Mouse (Mus musculus): ENCODE measurements around the gene Ndfip2. TPM values are rescaled to one million over a fixed set of nuclear protein-coding genes. Genes with fewer than 3 reads are reported as not detected.

Gene Ndfip2
- polyA plus RNA-seq, 1 experiment = 21.6 TPM

DNA sequence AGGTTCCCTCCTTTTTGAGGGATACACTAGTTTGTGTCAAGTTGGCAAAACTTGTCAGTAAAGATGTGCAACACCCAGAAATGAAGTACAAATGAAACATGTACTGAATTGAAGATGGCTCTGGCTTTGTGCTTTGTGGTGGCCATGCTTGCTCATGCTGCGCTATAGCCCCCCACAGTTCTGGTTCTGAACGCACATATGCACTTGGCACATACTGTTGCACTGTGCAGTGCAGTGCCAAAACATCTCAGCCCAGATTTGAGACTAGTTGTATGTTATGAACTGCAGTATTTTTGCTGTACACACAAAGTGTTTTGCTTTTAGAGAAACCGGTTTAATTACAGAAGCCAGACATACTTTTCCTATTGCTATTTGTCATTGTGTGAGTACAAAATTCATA, 25.7 kb downstream of the Ndfip2 start:
- no peaks in the 10 kb centered on the region for H3K27me3 ChIP-seq (ENCODE audit: control insufficient read depth, insufficient read depth, insufficient read length)
- peaks cover 54% of the 10 kb centered on the region for H3K79me2 ChIP-seq (ENCODE audit: control insufficient read depth, insufficient read depth)
- TF ChIP-seq MYOG (IDR thresholded peaks at IDR 0.05; ENCODE audit: control insufficient read depth, extremely low read depth, insufficient read length) (no peak), FOSL1 (IDR thresholded peaks at IDR 0.05; ENCODE audit: insufficient read depth, low read length, poor library complexity, severe bottlenecking) (no peak), CEBPB (IDR thresholded peaks at IDR 0.05; ENCODE audit: low read depth) (no peak), MYOD1 (IDR thresholded peaks at IDR 0.05; ENCODE audit: control insufficient read depth, insufficient read length, low read depth) (no peak), MAX (IDR thresholded peaks at IDR 0.05) (no peak), CTCF (IDR thresholded peaks at IDR 0.05; ENCODE audit: control insufficient read depth, insufficient read depth, insufficient read length) (no peak), USF1 (IDR thresholded peaks at IDR 0.05; ENCODE audit: low read depth) (no peak)
- peaks cover 21% of the 10 kb centered on the region for H3K79me3 ChIP-seq (ENCODE audit: low read depth)
- H3ac ChIP-seq (ENCODE audit: control insufficient read depth, insufficient read length, low read depth) = no peak overlapping the region
- H3K36me3 ChIP-seq (ENCODE audit: control insufficient read depth, insufficient read depth) = no peaks in the 10 kb centered on the region
- H3K4me3 ChIP-seq (ENCODE audit: insufficient read depth, poor library complexity, severe bottlenecking) = no peak overlapping the region

GRCm38 (mm10) chr14:105287557-105287956, 29.2 kb downstream of the Ndfip2 start:
- H3K36me3 ChIP-seq (ENCODE audit: control insufficient read depth, insufficient read depth) = no peaks in the 10 kb centered on the region
- no peak for TF ChIP-seq MAX (IDR thresholded peaks at IDR 0.05)
- no peak for TF ChIP-seq USF1 (IDR thresholded peaks at IDR 0.05; ENCODE audit: low read depth)
- TF ChIP-seq MYOD1 (IDR thresholded peaks at IDR 0.05; ENCODE audit: control insufficient read depth, insufficient read length, low read depth) = no peak
- TF ChIP-seq CEBPB (IDR thresholded peaks at IDR 0.05; ENCODE audit: low read depth) = no peak
- TF ChIP-seq FOSL1 (IDR thresholded peaks at IDR 0.05; ENCODE audit: insufficient read depth, low read length, poor library complexity, severe bottlenecking) = no peak
- TF ChIP-seq MYOG (IDR thresholded peaks at IDR 0.05; ENCODE audit: control insufficient read depth, extremely low read depth, insufficient read length) = no peak
- TF ChIP-seq CTCF (IDR thresholded peaks at IDR 0.05; ENCODE audit: control insufficient read depth, insufficient read depth, insufficient read length) = no peak
- H3ac ChIP-seq (ENCODE audit: control insufficient read depth, insufficient read length, low read depth) = no peak overlapping the region
- H3K79me2 ChIP-seq (ENCODE audit: control insufficient read depth, insufficient read depth) = peaks cover 22% of the 10 kb centered on the region
- H3K79me3 ChIP-seq (ENCODE audit: low read depth) = peaks cover 10% of the 10 kb centered on the region
- H3K4me3 ChIP-seq (ENCODE audit: insufficient read depth, poor library complexity, severe bottlenecking) = no peak overlapping the region
- no peaks in the 10 kb centered on the region for H3K27me3 ChIP-seq (ENCODE audit: control insufficient read depth, insufficient read depth, insufficient read length)

DNA sequence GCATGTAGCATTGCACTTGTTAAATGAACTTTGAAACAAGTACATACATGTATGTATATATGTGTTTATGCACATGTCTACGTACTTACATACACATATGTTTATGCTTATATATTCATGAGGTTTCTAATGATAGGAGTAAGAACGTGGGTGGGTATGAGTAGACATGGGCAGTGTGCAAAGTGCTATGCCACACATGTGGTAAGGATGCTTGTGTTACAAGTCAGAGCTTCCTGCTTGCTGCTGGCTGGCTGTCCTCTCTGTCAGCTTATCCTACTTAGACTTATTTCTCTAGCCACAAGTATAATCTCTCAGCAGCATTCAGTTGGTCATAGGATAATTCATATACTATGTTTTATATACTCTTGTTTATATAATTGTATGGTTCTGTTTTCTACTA, 29.6 kb downstream of the Ndfip2 start:
- Histone ChIP-seq H3ac (ENCODE audit: control insufficient read depth, insufficient read length, low read depth) (no peak overlapping the region), H3K79me3 (ENCODE audit: low read depth) (peaks cover 9% of the 10 kb centered on the region), H3K4me3 (ENCODE audit: insufficient read depth, poor library complexity, severe bottlenecking) (no peak overlapping the region), H3K36me3 (ENCODE audit: control insufficient read depth, insufficient read depth) (no peaks in the 10 kb centered on the region), H3K27me3 (ENCODE audit: control insufficient read depth, insufficient read depth, insufficient read length) (no peaks in the 10 kb centered on the region), H3K79me2 (ENCODE audit: control insufficient read depth, insufficient read depth) (peaks cover 20% of the 10 kb centered on the region)
- no peak for TF ChIP-seq MAX (IDR thresholded peaks at IDR 0.05)
- no peak for TF ChIP-seq FOSL1 (IDR thresholded peaks at IDR 0.05; ENCODE audit: insufficient read depth, low read length, poor library complexity, severe bottlenecking)

DNA sequence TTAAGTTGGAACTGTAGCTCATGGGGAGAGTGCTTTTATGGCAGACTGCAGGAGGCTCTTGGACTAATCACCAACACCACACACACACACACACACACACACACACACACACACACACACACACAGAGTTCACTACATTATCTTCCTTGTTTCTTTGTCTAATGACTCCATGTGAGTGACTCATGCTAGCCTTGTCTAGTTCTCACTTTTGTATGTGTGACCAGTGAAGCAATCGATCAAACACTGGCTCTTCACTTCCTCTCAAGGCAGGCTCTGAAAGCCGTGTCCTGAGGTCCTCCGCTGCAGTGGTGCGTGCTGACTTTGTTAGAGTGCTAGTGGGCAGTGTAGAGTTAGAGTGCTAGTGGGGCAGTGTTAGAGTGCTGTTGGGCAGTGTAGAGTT, 30.2 kb downstream of the Ndfip2 start:
- Histone ChIP-seq H3ac (ENCODE audit: control insufficient read depth, insufficient read length, low read depth) (no peak overlapping the region), H3K36me3 (ENCODE audit: control insufficient read depth, insufficient read depth) (no peaks in the 10 kb centered on the region), H3K79me3 (ENCODE audit: low read depth) (peaks cover 9% of the 10 kb centered on the region), H3K27me3 (ENCODE audit: control insufficient read depth, insufficient read depth, insufficient read length) (no peaks in the 10 kb centered on the region), H3K79me2 (ENCODE audit: control insufficient read depth, insufficient read depth) (peaks cover 14% of the 10 kb centered on the region), H3K4me3 (ENCODE audit: insufficient read depth, poor library complexity, severe bottlenecking) (no peak overlapping the region)
- no peak for TF ChIP-seq CEBPB (IDR thresholded peaks at IDR 0.05; ENCODE audit: low read depth)
- no peak for TF ChIP-seq CTCF (IDR thresholded peaks at IDR 0.05; ENCODE audit: control insufficient read depth, insufficient read depth, insufficient read length)
- no peak for TF ChIP-seq MYOG (IDR thresholded peaks at IDR 0.05; ENCODE audit: control insufficient read depth, extremely low read depth, insufficient read length)
- no peak for TF ChIP-seq FOSL1 (IDR thresholded peaks at IDR 0.05; ENCODE audit: insufficient read depth, low read length, poor library complexity, severe bottlenecking)
- no peak for TF ChIP-seq MAX (IDR thresholded peaks at IDR 0.05)
- no peak for TF ChIP-seq USF1 (IDR thresholded peaks at IDR 0.05; ENCODE audit: low read depth)
- no peak for TF ChIP-seq MYOD1 (IDR thresholded peaks at IDR 0.05; ENCODE audit: control insufficient read depth, insufficient read length, low read depth)

DNA sequence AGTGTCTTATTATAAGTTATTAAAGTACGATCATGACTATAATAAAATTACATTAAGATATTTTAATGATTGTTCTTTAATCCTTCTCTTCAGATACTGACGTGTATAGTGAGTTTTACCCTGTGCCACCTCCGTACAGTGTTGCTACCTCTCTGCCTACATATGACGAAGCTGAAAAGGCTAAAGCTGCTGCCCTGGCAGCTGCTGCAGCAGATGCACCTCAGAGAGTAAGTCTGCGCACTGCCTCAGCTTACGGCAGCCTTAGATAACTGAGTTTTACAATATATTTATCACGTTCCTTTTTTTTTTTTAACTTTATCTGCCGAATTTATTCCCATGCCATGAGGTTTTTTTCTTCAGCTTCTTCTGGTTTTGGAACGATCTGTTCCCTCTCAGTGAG, 33.8 kb downstream of the Ndfip2 start:
- Histone ChIP-seq H3K4me3 (ENCODE audit: insufficient read depth, poor library complexity, severe bottlenecking) (no peak overlapping the region), H3K79me2 (ENCODE audit: control insufficient read depth, insufficient read depth) (no peaks in the 10 kb centered on the region), H3K79me3 (ENCODE audit: low read depth) (peaks cover 2% of the 10 kb centered on the region), H3K36me3 (ENCODE audit: control insufficient read depth, insufficient read depth) (no peaks in the 10 kb centered on the region), H3K27me3 (ENCODE audit: control insufficient read depth, insufficient read depth, insufficient read length) (no peaks in the 10 kb centered on the region), H3ac (ENCODE audit: control insufficient read depth, insufficient read length, low read depth) (no peak overlapping the region)
- TF ChIP-seq CTCF (IDR thresholded peaks at IDR 0.05; ENCODE audit: control insufficient read depth, insufficient read depth, insufficient read length) (no peak), USF1 (IDR thresholded peaks at IDR 0.05; ENCODE audit: low read depth) (no peak), MAX (IDR thresholded peaks at IDR 0.05) (no peak), CEBPB (IDR thresholded peaks at IDR 0.05; ENCODE audit: low read depth) (no peak)

GRCm38 (mm10) chr14:105293777-105294176, 35.4 kb downstream of the Ndfip2 start:
- no peak overlapping the region for H3K4me3 ChIP-seq (ENCODE audit: insufficient read depth, poor library complexity, severe bottlenecking)
- no peaks in the 10 kb centered on the region for H3K79me2 ChIP-seq (ENCODE audit: control insufficient read depth, insufficient read depth)
- no peaks in the 10 kb centered on the region for H3K36me3 ChIP-seq (ENCODE audit: control insufficient read depth, insufficient read depth)
- no peak overlapping the region for H3ac ChIP-seq (ENCODE audit: control insufficient read depth, insufficient read length, low read depth)
- TF ChIP-seq MYOG (IDR thresholded peaks at IDR 0.05; ENCODE audit: control insufficient read depth, extremely low read depth, insufficient read length) = no peak
- TF ChIP-seq FOSL1 (IDR thresholded peaks at IDR 0.05; ENCODE audit: insufficient read depth, low read length, poor library complexity, severe bottlenecking) = no peak
- no peaks in the 10 kb centered on the region for H3K27me3 ChIP-seq (ENCODE audit: control insufficient read depth, insufficient read depth, insufficient read length)
- no peaks in the 10 kb centered on the region for H3K79me3 ChIP-seq (ENCODE audit: low read depth)

Data from C2C12 (cell line).